Mouse (Mus musculus) right cerebral cortex, postnatal 4 days (tissue): ENCODE data around the gene 1600014C23Rik.

Experiments
- DNase-seq: peaks from one replicate; pipeline ENCODE4 v3.0.0-alpha.2; 2022

Gene 1600014C23Rik

DNA sequence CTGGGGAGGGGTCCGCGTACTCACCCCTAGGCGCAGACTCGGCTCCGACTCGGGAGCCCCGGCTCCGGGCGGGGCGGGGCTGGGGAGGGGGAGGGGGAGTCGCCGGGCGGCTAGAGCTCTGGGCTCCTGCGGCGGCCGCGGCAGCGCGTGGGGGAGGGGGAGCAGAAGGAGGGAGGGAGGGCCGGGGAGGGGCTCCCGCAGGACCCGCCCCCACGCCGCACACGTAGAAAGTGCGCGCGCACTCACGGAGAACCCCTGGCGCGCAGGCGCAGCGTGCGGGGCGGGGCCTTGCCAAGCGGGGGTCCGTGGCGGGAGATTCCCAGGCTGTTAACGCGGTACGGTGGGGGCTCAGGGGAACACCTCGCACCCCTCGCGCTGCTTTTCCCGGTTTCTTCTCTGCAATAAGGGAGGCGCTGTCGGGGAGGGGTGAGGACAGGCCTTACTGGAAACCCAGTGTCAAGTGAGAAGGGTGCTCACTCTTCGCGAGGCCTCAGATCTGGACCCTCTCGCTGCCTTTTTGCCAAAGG is 47.5 kb downstream of the 1600014C23Rik start, which contains the start of gene Mrpl14:
Mrpl14 (plus strand) TSS at position 230 of the 527 bp plus-strand sequence.
- DNase-seq, result peak; percentile 99

DNA sequence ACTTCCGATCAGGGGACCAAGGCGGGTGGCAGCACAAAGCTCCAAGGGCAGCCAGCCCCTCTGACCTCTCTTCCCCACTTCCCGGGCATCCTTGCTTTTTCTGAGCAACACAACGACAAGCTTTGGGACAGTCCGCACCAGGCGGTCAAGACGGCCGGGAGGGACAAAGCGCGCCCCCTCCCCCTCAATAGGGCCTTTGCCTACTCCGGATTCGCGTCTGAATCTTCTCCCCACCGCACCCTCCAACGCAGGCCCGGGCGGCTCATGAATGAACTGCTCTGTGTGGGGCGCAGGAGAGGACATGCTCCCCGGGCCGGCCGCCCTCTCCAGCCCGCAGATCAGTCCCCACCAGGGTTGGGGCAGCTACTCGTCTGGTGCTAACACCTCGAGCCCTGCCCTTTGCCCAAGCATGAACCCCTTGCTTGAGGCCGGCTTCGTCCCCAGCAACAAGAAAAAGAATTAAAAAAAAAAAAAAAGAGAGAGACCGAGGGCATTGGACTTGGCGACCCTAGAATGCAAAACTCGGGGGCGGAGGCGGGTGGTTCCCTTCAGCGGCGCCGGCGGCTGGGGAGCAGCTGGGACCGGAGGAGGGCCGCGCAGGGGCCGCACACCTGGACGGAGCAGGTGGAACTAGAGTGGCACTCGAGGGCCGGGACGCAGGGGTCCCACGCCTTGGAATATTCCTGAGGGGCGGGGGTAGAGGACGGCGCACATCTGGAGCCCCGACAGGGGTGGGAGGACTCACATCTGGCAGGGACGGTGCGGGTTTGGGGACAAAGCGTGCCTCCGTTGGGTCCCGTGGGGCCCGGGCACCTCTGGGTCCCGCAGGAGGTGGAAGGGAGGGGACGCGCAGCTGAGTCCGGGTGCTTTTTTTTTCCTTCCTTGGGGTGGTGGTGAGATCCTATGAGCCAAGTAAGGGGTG is 48.2 kb downstream of the 1600014C23Rik start:
- peak; percentile 63 for DNase-seq

DNA sequence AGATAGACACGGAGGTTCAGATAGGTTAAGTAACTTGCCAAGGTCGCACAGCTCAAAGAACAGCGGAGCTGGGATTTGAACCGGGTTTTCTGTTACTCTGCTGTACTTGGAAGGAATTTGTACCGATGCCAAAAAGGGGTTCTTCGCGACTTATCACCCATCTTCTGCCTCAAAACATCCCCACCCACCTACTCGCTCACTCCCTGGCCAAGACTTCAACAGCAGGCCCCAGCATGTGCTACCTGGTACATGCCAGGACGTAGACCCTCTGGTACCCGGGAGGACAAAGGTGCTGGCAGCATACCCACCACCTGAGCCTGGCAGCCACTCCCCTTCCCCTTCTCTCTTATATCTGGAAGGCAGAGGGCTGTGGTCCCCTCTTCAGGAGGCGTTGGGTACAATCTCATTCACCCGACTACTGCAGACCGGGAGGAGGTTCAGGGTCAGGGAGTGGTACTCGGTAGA is 48.9 kb downstream of the 1600014C23Rik start:
- no peak for DNase-seq
